Mouse (Mus musculus): ENCODE results near the gene Cdhr1. TPM values are rescaled to one million over a fixed set of nuclear protein-coding genes. Genes with fewer than 3 reads are reported as not detected.
"Not testable (repeated sequence)": the region's sequence is repeated elsewhere in the genome, so short reads cannot be mapped to it uniquely, and the experiment has no call there.

Cdhr1 gene
- polyA plus RNA-seq (2016; fragmentation: Nextera tagmentation; extraction: Ambion mirVana) = 1.5 and 2.9 TPM in 2 replicates

DNA sequence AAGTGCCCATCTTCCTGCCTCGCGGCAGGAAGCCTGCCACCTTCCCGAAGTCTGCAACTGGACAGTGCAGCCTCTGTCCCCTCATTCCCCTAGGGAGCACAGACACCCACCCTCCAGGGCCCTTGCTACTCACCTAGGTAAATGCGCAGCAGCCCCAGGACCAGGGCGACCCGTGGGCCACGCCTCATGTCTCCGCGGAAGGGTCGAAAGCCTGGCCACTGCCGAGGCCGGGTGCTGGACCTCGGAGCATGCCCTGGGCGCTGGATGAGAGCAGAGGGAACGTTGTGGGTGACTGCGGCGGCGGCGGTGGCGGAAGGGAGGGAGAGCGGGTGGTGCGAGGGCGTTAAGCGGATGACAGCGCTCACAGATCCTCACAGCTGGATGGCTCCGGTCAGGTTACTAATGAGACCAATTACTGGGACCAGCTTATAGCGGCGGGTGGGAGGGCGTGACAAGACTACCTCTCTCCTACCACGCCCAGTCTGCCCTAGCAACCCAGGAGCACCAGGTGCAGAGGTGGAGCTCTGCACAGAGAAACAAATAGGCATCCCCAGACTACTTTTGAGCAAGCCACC, at the start of gene Cdhr1:
TSS of gene Cdhr1 (minus strand) at position 392 of the 575 bp plus-strand sequence.
- peak; percentile 64 for DNase-seq (ENCODE audit: low spot score)
- Histone ChIP-seq H3K4me1 (peaks cover 12% of the 10 kb centered on the region), H3K4me3 (peak within 1 kb of the TSS; percentile 53), H3K27me3 (replicated peaks; ENCODE audit: low read depth, poor library complexity, severe bottlenecking) (peaks cover 47% of the 10 kb centered on the region), H3K27ac (replicated peaks) (peak within 1 kb of the TSS; percentile 40; the same call in 1 of the 2 replicates), H3K9me3 (no peaks in the 10 kb centered on the region), H3K36me3 (replicated peaks) (no peaks in the 10 kb centered on the region)
- under 1% methylated on average over 30 of the region's 30 CpGs for WGBS

DNA sequence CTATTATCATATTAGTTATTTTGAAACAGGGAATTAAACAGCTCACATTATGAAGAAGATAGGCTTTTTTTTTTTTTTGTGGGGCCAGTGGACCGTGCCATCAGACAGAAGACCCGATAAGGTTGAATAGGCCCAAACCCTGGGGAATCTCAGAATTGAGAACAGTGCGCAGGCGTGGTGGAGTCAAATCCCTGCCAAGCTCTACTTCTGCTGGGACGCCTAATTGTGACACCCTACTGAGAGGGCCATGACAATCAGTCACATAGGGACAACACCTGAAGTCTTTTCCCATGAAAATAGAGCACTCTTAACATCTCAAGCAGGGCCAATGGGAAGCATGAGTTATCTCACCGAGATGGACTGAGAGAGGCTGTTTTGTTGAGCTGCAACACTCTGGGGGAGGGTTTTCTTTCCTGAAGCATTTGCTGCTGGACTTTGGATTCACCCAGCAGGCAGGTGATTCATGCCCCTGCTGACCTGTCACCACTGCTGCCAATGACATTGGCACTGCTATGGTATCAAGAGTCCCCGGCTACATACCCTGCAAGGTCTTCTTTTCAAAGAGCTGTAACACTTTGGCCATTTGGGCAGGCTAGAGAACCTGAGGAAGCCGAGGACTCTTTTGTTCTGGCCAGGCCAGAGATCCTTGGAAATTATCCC, 41.0 kb upstream of the Cdhr1 start:
- Histone ChIP-seq H3K36me3 (replicated peaks) (no peaks in the 10 kb centered on the region), H3K27ac (replicated peaks) (no peak overlapping the region), H3K4me1 (peaks cover 2% of the 10 kb centered on the region; the same call in 1 of the 2 replicates), H3K9me3 (no peaks in the 10 kb centered on the region), H3K27me3 (replicated peaks; ENCODE audit: low read depth, poor library complexity, severe bottlenecking) (no peaks in the 10 kb centered on the region), H3K4me3 (no peak overlapping the region)
- DNase-seq (ENCODE audit: low spot score) = no peak
- 64% methylated on average over 8 of the region's 8 CpGs for WGBS

DNA sequence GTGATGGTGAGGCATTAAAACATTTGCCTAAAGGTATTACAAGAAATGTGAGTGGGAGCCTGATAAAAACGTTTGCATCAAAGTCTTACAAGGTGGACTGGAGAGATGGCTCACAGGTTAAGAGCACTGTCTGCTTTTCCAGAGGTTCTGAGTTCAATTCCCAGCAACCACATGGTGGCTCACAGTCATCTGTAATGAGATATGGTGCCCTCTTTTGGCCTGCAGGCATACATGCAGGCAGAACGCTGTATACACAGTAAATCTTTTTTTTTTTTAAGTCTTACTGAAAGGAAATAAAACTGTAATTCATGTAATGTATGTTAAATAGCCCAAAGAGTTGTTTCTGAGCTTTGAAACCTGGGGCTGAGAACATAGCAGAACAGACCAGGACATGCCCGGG, 39.4 kb upstream of the Cdhr1 start:
- not testable (repeated sequence) for H3K4me3 ChIP-seq; DNase-seq (ENCODE audit: low spot score); H3K36me3 ChIP-seq (replicated peaks); H3K9me3 ChIP-seq; H3K27ac ChIP-seq (replicated peaks); H3K4me1 ChIP-seq; H3K27me3 ChIP-seq (replicated peaks; ENCODE audit: low read depth, poor library complexity, severe bottlenecking)
- WGBS = 86% methylated on average over 3 of the region's 3 CpGs

DNA sequence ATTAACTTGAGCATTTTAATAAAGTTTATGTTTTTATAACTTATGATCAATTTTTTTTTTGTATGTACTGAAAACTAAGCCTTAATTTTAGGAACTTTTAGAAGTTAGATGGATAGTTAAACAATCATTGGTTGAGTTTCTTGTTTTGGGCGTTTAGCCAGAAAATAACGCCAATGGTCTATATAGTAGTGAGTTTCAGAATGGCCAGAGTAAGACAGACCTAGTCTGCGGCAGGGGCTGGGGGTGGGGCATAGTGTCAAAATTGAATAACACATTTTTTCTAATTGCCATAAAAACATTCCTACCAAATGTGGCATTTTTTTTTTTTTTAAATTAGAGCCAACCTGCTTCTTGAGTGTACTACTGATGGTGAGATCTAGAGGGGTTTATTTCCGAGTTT, 38.0 kb upstream of the Cdhr1 start:
- H3K27ac ChIP-seq (replicated peaks) = no peak overlapping the region
- no peaks in the 10 kb centered on the region for H3K9me3 ChIP-seq
- H3K4me3 ChIP-seq = peak overlapping the region; percentile 91; the same call in 1 of the 2 replicates
- H3K4me1 ChIP-seq = peaks cover 8% of the 10 kb centered on the region
- WGBS = 87% methylated on average over 4 of the region's 4 CpGs
- no peaks in the 10 kb centered on the region for H3K27me3 ChIP-seq (replicated peaks; ENCODE audit: low read depth, poor library complexity, severe bottlenecking)
- H3K36me3 ChIP-seq (replicated peaks) = peaks cover 22% of the 10 kb centered on the region
- DNase-seq (ENCODE audit: low spot score) = no peak

DNA sequence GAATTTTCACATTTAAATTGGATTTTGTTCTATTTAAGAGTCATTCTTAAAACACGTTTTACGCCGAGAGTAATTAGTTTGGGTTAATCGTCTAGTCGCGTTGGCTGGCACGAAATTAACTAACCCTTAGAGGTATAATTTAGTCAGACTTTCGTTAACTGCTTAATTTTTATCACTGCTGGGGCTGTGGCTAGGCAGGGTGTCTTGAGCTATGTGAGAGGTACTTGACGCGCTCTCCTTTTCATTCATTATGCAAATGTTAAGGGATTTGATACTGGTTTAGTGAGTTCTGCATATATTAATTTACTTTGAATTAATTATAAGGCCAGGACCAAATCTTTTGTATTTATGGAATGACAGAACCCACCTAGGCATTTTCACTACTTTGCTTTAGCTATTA, 37.5 kb upstream of the Cdhr1 start:
- Histone ChIP-seq H3K4me3 (peak overlapping the region; percentile 91), H3K36me3 (replicated peaks) (peaks cover 26% of the 10 kb centered on the region), H3K27ac (replicated peaks) (peak overlapping the region; percentile 72), H3K9me3 (no peaks in the 10 kb centered on the region), H3K4me1 (peaks cover 8% of the 10 kb centered on the region), H3K27me3 (replicated peaks; ENCODE audit: low read depth, poor library complexity, severe bottlenecking) (no peaks in the 10 kb centered on the region)
- WGBS = 4% methylated on average over 10 of the region's 10 CpGs
- no peak for DNase-seq (ENCODE audit: low spot score)

DNA sequence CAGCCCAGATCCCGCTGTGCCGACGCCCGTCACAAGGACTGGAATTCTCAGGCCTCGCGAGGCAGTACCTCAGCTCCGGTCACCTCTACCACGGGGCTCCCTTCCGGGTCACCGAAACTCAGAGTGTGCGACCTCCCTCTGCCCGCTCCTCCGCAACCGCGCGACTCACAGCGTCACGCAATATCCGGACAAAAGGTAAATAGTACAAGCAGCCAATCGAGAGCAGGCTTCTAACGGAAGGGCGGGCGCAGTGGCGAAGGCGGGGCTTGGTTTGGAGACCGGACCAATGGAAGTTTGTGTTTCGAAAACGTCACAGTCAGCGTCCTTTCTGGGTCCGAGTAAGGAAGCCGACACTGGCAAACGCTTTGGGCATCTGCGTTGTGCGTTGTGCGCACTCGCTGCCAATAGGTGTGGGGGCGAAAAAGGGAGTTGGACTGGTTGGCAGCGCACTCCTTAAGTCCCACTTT, 37.0 kb upstream of the Cdhr1 start, which contains the start of gene Ghitm:
TSS of gene Ghitm (minus strand) at position 146 of the 467 bp plus-strand sequence.
- peak; percentile 96 for DNase-seq (ENCODE audit: low spot score)
- H3K27ac ChIP-seq (replicated peaks) = peak within 1 kb of the TSS; percentile 91
- H3K36me3 ChIP-seq (replicated peaks) = peaks cover 31% of the 10 kb centered on the region
- no peaks in the 10 kb centered on the region for H3K27me3 ChIP-seq (replicated peaks; ENCODE audit: low read depth, poor library complexity, severe bottlenecking)
- no peaks in the 10 kb centered on the region for H3K9me3 ChIP-seq
- WGBS = under 1% methylated on average over 38 of the region's 38 CpGs
- H3K4me3 ChIP-seq = peak within 1 kb of the TSS; percentile 91
- peaks cover 8% of the 10 kb centered on the region for H3K4me1 ChIP-seq

DNA sequence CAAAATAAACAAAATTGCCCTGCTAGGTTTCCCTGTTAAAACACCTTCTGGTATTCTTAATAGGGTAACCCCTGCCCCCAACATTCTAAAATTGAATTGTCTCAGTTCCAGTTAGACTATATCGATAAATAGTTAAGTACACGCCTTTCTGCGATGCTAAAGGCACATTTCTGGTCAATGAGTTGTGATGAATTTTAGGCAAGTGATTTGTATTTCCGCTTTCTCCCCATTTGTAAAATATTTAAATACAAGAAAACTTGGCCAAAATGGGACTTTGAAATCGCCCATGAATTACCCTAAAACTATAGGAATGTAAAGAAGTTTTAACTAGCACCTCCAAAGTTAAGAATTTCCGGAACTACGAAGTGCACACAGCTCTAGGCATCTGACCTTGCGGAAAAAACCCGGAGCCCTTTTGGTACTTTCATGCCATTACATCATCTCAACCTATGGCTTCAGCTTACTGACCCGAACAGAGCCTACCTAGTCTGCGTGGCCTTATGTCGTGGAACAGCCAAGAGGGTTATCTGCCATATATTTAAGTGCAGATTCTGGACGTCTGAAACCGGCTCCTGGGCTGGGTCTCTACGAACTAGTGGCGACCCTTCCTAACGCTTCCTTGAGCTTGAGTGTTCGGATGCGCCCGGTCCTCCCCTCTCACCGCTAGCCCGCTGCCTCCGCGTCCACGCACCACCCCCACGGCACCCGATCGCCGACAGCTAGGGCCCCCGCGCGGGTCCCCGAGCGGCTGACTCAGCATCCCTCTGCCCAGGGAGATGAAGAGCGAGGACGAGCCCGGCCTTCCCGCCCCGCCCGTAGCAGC, 36.4 kb upstream of the Cdhr1 start:
- Histone ChIP-seq H3K9me3 (no peaks in the 10 kb centered on the region), H3K4me1 (peaks cover 8% of the 10 kb centered on the region), H3K27me3 (replicated peaks; ENCODE audit: low read depth, poor library complexity, severe bottlenecking) (no peaks in the 10 kb centered on the region), H3K27ac (replicated peaks) (peak overlapping the region; percentile 91), H3K36me3 (replicated peaks) (peaks cover 38% of the 10 kb centered on the region), H3K4me3 (peak overlapping the region; percentile 91)
- DNase-seq (ENCODE audit: low spot score) = no peak
- WGBS = 2% methylated on average over 40 of the region's 40 CpGs

DNA sequence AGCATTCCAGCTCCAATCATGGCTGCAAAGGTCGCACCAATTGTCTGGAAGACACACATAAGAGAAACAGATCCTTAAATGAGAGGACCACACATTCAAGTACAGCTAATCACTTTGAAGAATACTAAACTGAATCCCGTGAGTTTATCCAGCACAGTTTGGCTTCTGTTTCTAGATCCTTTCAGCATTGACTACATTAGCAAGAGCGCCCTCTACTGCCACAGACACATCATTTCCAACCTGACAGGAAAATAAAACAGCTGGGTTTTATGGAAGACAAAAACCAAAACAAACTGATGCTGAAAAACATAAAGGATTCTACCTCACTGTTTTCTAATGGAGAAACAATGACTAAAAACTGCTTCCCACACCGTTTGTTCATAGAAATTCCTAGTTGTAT, 29.5 kb upstream of the Cdhr1 start:
- DNase-seq (ENCODE audit: low spot score) = peak; percentile 13
- WGBS = 52% methylated on average over 4 of the region's 4 CpGs
- peaks cover 98% of the 10 kb centered on the region for H3K36me3 ChIP-seq (replicated peaks)
- no peaks in the 10 kb centered on the region for H3K4me1 ChIP-seq
- no peaks in the 10 kb centered on the region for H3K27me3 ChIP-seq (replicated peaks; ENCODE audit: low read depth, poor library complexity, severe bottlenecking)
- no peak overlapping the region for H3K4me3 ChIP-seq
- H3K9me3 ChIP-seq = no peaks in the 10 kb centered on the region
- H3K27ac ChIP-seq (replicated peaks) = no peak overlapping the region

DNA sequence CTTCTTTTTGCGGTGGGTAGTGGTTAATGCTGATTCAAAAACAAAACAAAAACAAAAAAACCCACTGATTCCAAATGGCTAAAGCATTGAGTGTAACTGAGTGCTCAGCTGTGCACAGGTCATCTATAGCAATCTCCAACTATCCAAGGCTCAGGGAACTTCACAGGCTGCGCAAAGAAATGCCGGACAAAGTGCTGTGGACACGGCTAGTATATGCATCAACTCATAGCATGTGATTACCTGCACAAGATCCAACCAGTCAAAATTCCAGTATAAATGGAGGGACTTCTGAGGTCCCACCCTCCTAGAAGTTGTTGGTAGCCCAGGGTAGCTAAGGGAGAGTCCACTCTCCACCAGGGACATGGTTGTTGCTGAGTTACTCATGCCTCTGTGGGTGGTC, 21.1 kb upstream of the Cdhr1 start:
- no peak overlapping the region for H3K4me3 ChIP-seq
- no peaks in the 10 kb centered on the region for H3K9me3 ChIP-seq
- no peak for DNase-seq (ENCODE audit: low spot score)
- peaks cover 54% of the 10 kb centered on the region for H3K36me3 ChIP-seq (replicated peaks)
- H3K27me3 ChIP-seq (replicated peaks; ENCODE audit: low read depth, poor library complexity, severe bottlenecking) = no peaks in the 10 kb centered on the region
- no peaks in the 10 kb centered on the region for H3K4me1 ChIP-seq
- no peak overlapping the region for H3K27ac ChIP-seq (replicated peaks)
- 99% methylated on average over 4 of the region's 4 CpGs for WGBS

DNA sequence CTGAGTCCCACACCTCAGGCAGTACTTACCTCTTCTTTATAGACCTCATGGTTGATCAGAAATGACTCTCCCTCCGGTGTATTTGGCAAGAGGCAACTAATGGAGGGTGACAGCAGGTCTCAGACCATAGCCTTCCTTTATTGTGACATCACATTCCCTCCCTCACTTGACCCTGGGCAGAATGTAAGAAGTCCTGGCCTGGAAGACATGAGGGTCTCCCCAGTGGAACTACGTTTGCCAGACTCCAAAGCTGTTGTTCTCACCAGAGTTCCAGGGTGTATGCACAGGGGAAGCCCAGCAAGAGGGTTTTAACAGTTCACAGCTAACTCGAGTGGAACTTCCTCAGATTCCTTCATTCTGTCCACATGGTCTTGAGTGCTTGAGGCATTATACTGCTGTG, 15.8 kb upstream of the Cdhr1 start, which contains the start of gene 2610528A11Rik:
TSS of gene 2610528A11Rik (minus strand) at position 101 of the 400 bp plus-strand sequence.
- 73% methylated on average over 3 of the region's 3 CpGs for WGBS
- H3K27ac ChIP-seq (replicated peaks) = no peak within 1 kb of the TSS
- H3K9me3 ChIP-seq = no peaks in the 10 kb centered on the region
- peaks cover 8% of the 10 kb centered on the region for H3K36me3 ChIP-seq (replicated peaks)
- no peak within 1 kb of the TSS for H3K4me3 ChIP-seq
- no peaks in the 10 kb centered on the region for H3K4me1 ChIP-seq
- H3K27me3 ChIP-seq (replicated peaks; ENCODE audit: low read depth, poor library complexity, severe bottlenecking) = no peaks in the 10 kb centered on the region
- no peak for DNase-seq (ENCODE audit: low spot score)

DNA sequence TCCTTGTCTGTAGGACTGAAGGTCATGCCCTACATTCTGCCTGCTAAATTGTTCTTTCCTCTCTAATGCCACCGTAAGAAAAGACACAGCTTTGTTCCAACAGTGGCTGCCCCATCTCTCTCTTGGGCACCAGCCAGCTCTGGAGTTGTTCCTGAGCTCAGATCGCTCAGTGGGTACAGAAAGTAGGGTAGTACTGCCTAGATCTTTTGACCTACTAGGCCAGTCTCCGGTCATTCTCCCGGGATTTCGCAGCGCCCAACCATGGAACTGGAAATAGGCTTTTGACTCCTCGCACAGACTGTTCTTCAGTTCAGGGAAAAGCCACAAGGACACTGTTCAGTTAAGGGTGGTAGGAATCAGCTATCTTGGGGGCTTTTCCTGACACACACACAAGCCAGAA, 14.8 kb upstream of the Cdhr1 start:
- H3K4me3 ChIP-seq = no peak overlapping the region
- 92% methylated on average over 7 of the region's 7 CpGs for WGBS

DNA sequence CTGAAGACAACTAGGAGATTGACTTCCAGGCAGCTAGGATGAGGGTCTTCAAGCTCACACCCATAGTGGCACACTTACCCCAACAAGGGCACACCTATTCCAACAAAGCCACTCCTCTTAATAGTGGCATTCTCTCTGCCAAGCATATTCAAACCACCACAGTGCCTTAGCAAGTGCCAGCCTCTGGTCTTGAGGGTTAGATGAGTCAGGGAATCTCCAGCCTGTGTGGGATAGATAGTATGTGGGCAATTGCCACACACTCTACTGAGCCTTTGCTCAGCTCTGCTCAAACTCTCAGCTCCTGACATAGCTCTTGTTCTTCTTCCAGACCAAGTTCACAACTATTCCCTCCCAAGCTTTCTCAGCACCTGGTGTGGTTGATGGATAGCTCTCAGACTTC, 13.2 kb upstream of the Cdhr1 start:
- Histone ChIP-seq H3K27me3 (replicated peaks; ENCODE audit: low read depth, poor library complexity, severe bottlenecking) (no peaks in the 10 kb centered on the region), H3K9me3 (no peaks in the 10 kb centered on the region), H3K4me1 (no peaks in the 10 kb centered on the region), H3K27ac (replicated peaks) (no peak overlapping the region), H3K4me3 (no peak overlapping the region), H3K36me3 (replicated peaks) (no peaks in the 10 kb centered on the region)
- no peak for DNase-seq (ENCODE audit: low spot score)

More for the DNA sequence above, 14.8 kb upstream of the Cdhr1 start:
- Histone ChIP-seq H3K9me3 (no peaks in the 10 kb centered on the region), H3K4me1 (no peaks in the 10 kb centered on the region), H3K36me3 (replicated peaks) (no peaks in the 10 kb centered on the region), H3K27me3 (replicated peaks; ENCODE audit: low read depth, poor library complexity, severe bottlenecking) (no peaks in the 10 kb centered on the region), H3K27ac (replicated peaks) (no peak overlapping the region)
- no peak for DNase-seq (ENCODE audit: low spot score)
